Mouse (Mus musculus) lung, postnatal 0 days (tissue): ENCODE measurements around the gene Dusp10.

Source experiments
- CTCF ChIP-seq: IDR thresholded peaks from 2 replicates; pipeline ENCODE4 v1.5.1; 2016; ENCODE audit warnings: antibody characterized with exemption, mild to moderate bottlenecking
- EP300 ChIP-seq: IDR thresholded peaks from 2 replicates; pipeline ENCODE4 v1.6.1; 2016; ENCODE audit warnings: antibody characterized with exemption, mild to moderate bottlenecking, control low read depth

- TF ChIP-seq CTCF, result no peak
- TF ChIP-seq EP300, result no peak
Measured at GRCm38 (mm10) chr1:184025079-184025478, 12.0 kb downstream of the Dusp10 start.
